Mouse (Mus musculus) heart, adult 18-20 months (tissue): ENCODE data around the gene Etv5. TPM values are rescaled to one million over a fixed set of nuclear protein-coding genes. Genes with fewer than 3 reads are reported as not detected.
A peak's percentile ranks its signal among the peaks of the same experiment; 100 is the strongest.

ENCODE experiments used
- DNase-seq, 2 experiments: peaks; one replicate each; pipeline ENCODE4 v3.0.0; 2021 to 2022; ENCODE audit warnings: mixed read lengths in 1 of 2
- total RNA-seq, 2 experiments: library from RNA; stranded (reverse); gene quantifications; 2 replicates each; pipeline ENCODE4 v1.2.3; 2021

The Etv5 gene
- total RNA-seq, 2 experiments from 2014 or later, result 6.9 to 7.5 TPM

DNA sequence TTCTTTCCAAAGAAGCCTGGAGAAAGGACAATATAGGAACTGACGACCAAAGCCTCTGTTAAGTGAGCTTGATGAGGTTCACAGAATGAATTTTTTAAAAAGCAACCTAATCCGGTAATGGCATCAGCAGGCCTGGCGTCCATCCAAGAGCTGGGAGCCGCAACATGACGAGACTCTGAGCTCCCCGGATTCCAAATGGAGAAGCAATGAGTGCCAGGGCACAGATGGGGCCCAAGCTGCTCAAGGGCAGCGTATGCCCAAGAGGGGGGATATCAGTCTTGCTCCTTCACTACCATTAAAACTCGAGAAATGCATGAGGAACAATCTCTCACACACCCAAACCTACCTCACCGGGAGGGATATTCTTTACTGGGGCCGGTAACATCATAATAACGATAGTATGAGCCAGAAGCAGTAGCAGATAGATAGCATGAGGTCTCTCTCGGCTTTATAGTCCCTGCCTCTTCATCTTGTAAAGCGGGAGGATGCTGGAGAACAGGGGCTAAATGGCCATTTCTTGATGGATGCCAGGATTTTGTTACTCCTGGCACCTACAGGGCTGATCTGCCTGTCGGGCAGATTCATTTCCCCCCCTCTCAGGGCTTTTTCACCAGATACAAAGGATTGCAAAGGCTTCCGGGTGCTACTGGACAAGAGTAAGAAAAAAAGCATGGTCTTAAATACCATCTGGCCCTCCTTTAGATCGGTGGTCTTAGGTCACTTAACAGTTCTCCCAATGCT, 9.1 kb downstream of the Etv5 start:
- no peak for DNase-seq

DNA sequence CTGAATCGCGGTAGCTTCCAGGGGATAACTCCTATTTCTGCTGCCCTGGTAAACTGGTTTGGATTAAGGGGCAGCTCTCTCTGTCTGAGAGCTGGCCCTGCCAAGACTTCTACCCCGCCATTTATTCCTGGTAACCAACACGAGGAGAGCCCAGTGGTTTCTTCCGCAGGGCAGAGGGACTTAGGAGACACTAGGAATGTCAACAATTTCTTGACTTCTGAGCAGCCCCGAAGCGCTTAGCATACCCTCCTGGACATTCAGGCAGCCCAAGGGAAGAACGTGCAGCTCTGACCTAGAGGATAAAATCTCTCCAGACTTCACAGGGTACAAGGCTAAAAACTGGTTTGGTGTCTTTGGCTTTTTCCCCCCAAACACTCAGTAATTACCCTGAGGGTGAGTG, 10.1 kb downstream of the Etv5 start:
- no peak for DNase-seq

DNA sequence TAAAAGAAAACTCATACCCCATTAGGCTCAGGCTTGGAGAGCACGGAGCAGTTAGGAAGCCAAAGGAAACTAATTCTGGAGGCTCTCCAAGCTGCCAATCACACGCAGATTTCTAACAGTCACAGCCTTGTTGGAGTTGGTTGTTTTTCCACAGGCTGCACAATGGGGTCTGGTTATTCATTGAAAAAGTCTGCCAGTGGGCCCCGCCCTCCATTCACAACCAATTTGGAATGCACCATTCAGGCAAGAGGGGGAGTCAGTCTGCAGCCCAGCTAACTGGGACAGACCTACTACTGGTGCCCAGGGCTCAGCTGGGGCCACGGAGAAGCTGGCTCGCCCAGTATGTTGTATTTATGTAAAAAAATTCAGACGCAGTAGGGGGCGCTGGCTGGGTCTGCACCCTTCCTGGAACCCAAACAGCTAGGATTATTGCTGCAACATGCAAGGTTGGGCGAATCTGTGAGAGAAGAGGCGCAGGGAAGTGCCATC, 10.6 kb downstream of the Etv5 start:
- DNase-seq, result peak; percentile 84

DNA sequence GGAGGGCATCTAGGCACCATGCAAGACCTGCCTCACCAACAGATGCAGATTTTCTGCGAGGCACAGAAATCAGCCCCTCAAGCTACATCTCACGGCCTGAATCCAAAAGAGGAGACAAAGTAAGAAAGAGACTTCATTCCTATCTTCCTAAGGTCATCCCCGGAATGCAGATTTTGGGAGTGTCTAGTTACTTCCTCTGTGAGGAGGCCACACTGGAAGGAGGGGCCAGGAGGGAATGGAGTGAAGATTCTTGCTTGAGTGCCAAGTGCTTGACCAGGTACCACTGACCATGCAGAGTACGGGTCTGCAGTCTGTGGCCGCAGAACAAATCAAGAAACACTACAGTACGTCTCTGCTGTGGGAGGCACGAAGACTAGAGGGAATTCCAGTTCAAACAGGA, 12.7 kb downstream of the Etv5 start:
- no peak for DNase-seq

DNA sequence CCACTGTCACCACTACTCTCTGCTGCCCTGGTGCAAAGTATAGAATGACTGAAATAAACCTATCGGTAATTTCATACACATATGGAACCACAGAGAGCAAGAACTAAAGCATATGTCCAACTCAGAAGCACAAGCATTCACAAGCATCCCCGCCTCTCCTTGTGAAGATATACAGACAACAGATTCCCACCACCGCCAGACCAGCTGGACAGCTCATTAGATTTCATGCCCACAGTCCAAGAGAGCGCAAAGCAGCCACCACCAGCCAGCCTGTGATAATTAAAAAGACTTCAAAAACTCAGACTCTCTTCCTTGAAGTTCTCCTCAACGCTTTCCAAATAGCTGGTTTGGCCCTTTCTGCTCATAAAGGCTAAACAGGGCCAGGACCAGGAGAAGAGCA, 17.3 kb downstream of the Etv5 start:
- no peak for DNase-seq

DNA sequence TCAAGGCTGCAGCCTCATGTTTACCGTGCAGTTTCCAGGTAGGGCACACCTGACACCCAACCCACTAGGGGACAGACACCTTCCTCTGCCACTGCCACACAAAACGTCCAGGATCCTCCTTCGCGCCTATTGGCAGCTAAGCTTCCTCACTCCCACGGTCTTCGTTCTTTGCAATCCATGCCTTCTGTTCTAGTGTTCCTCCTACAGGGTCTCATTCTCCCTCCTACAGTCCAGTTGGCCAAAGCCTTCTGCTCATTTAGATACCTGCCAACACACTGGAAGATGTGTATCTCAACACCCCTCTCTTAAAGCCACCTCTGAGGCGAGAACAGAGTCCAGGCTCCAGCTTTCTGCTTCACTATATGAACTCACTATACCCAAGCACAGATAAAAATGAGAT, 21.6 kb downstream of the Etv5 start:
- DNase-seq, result no peak

DNA sequence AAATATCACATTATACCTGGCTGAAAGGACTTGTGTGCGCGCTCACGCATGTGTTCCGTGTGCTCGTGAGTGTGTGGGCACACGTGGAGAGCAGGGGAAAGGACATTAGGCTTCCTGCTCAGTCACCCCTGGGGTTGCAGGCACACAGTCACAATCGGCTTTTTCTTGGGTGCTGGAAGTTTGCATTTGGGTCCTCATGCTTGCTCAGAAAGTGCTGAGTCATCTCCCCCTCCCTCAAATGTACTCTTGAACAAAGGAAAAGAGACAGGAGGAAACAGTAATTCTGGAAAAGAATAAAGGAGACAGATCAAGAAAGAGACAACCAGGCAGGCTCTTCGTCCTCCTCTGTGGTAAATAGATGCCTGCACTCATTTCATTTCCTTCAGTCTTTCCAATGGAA, 22.5 kb downstream of the Etv5 start:
- DNase-seq, result no peak

DNA sequence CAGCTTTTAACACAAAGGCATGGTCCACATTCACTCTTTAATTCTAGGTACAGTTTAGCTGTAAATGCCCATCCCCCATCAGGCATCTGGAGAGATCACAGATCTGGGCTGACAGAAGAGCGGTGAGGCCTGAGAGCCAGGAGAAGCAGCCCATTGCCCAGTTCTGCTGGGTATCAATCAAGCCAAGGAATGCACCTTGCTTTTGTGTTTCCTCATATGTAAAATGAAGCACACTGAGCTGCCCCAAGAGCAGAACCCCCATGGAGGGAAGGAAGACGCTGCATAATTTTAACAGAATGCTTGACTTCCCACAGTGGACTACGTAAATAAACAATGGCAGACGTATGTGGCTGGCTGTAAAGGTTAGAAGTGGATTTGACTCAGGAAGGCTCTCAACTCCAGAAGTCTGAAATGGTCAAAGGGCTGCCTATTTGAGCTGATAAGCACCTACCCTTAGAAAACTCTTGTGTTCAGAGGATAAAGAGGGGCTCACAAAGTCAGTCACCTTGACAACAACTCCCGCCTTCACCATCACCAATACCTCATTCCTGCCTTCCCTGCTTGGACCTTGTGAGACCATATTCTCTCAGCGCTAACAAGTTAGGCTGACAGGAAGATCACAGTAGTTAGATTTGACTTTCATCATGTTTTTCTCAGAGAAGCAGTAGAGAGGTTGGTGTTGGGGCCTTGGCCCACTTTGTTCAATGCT, 23.2 kb downstream of the Etv5 start:
- DNase-seq, result no peak

DNA sequence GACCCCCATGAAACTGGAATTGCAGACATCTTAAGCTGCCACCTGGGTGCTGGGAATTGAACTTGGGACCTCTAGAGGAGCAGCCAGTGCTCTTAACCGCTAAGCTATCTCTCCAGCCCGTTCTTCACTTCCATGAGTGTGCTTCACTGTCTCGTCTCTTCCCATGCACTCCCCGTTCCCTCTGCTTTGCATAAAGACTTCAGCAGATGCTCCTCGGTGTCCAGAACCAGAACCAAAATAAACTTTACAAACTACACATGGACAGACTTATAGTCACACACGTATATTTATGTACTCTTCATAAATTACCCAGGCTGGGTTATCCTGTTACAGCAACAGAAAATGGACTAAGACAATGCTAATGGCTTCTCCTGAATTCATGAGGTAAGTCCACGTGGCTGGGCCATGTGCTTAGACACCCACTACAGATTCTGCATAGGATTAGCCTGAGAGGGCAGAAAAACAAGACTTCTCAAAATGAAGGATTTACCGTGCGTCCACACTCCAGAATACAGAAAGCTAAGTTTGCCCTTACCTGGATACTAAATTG, 25.2 kb downstream of the Etv5 start:
- no peak for DNase-seq

DNA sequence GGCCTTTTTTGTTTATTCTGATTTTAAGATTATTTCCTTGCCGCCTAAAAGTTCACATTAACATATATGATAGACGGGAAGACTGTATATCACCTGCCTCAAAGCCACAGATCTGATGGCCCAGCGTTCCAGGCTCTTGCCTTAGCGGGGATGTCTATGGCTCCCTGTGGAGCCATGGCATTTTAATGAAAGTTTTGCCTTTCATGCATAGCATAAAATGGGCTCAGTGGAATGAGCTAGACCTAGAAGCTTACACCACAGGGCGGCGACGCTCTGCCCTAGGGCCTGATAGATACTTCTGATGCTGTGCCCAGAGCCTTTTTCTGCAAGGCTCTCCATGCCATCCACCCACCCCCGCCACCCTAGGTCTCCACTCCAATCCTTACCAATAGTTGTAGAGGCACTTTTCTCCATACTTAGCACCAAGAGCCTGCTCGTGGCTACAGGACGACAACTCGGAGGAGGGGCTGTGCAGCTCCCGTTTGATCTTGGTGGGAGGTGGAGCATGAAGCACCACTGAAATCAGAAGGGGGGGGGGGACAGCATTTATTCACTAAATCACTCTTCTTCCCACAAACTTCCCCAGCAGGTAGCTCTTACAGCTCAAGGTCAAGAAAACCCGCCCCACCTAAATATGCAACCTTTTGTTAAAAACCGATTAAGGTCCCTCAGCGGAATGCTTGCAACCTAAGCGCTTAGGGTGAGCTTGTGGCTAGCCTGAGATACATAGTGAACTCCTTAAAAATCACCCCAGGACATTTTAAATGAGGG, 26.9 kb downstream of the Etv5 start:
- DNase-seq, result no peak

DNA sequence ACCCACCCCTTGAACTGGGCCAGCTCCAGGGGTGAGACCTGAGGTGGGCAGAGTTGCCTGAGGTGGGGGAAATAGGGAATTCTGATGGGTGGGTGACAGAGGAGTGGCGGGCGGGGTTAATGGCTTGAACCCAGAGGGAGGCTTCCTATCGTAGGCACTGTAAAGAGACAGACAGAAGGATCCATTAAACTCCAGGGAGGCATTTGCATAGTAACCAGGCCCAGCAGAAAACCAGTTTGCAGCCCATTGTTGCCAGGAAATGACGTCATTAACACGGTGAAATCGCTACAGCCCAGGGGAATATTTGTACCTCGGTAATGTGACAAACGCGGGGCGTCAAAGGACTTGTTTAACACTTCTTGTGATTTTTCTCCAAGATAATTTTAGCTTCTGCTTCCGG, 27.8 kb downstream of the Etv5 start:
- no peak for DNase-seq

DNA sequence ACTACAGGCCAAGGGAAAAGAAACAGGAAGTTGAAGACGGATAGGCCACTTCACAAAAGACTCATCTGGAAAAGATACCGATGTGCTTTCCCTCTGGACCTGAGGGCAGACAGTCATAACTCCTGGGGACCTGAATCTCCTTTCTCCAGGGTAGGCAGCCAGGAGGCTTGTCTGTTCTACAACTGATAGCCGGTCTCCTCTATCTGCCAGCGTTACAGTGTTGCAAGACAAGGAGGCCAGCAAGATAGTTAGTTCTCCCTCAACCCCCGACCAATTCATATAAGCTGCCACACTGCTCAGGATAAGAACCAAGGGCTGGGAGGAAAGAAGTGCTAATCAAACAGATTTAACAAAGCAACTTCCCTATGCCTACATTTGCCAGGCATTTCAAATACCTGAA, 29.5 kb downstream of the Etv5 start:
- DNase-seq, result no peak

DNA sequence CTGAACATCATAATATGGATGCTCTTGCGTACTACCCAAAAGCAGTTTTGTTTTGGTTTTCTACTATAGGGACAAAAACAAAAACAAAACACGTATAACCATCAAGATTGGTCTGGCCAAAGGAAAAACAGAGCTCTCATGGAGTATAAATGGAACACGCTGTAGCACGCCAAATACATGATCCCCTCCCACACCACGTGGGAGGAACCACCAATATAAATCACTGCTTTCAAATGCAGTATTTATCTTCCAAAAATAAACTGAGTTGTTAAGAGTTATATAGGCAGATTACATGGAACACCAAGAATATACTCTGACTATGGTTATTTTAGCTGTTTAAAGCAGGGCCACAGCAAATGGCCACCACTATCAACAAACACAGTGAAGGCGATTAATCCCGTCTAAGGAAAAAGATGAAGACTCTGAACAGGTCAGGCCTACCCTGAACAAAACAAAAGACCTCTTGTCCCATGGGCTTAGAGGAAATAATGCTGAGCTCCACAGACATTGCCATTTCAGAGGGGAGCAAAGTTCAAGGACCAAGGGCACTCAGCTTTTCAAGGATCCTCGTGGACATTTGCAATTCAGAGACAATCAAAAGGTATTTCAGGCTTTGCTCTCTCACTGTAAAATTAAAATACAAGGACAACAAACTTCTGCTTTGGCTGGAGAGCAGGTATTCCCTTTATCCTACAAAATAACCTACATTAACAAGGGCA, 30.7 kb downstream of the Etv5 start:
- no peak for DNase-seq

DNA sequence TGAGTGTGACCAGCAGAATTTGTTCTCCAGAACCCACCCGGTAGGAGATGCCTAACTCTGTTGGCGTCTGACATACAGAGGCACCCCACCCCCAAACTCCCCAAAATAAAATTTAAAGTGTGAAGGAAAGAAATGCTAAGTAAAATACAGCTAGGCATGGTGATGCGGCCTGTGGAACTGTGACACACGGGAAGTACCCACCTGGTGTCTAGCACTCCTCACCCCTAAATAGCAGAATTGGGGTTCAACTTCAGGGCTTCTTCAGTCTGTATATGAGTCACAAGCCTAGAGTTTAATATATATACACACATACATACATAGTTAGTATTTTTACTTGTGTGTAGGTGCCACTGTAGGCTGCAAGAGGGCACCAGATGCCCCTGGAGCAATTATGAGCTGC, 32.8 kb downstream of the Etv5 start:
- DNase-seq, result no peak

DNA sequence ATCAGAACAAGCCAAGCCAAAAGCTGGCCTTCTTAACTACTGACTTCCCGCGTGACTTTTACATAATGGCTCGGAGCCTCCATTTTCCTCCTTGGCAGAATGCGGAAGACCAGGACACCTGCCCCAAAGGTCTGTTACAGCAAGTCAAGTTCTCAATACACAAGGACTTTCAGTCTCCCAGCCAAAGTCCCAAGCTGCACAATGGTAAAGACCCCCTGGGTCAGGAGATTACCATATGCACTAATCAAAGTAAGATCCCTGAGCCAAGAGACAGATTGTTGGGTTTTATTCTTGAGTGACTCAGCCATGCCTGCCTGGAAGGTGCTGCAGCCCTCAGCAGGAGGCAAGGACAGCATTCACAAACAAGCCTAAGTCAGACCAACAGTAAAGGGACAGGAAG, 33.5 kb downstream of the Etv5 start:
- DNase-seq, result no peak

DNA sequence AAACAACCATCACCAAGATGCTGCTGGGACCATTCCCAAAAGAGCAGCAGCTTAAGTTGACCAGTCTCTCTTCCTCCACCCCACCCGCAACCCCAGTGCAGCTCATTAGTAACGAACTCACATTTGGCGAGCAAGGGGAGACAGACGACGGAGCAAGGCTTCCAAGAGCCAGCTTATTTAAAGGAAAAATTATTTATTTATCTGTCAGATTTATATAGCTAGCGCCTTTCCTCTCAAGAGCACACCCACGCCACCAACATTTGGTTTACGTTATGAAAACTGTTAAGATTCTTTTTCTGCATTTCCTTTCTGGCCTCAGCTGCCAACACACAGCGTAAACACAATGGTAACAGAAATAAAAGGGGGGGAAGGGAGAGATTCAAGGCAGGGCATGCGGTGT, 34.0 kb downstream of the Etv5 start:
- peak; percentile 7 to 10 for DNase-seq

DNA sequence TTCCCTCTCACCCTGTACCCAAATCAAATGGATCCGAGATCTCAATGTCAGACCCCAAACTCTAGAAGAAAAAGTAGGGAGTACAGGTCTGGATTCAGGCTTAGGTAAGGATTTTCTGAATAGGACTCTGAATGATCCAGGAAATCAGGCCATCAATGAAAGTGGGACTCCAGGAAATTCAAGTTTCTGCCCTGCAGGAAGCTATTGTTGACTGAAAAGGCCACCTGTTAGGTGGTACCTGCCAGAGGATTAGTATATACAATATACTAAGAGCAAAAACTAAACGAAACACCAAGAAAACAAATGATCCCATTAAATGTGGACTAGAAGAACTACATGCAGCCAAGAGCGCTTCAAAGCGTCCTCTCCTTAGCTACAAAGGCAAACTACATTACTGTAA, 35.8 kb downstream of the Etv5 start:
- DNase-seq, result no peak

DNA sequence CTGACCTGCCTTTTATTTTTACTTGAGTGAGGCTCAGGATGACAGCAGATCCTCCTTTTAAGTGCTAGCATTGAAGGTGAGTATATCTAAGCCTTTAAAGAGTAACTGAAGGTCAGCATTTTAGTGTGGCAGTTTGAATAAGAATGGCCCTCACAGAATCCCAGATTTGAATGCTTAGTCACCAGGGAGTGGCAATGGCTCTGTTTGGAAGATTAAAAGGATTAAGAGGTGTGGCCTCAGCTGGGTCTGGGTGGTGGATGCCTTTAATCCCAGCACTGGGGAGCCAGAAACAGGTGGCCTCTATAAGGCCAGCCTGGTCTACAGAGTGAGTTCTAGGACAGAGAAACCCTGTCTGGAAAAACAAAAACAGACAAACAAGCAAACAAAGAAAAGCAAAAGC, 36.9 kb downstream of the Etv5 start:
- DNase-seq, result no peak

DNA sequence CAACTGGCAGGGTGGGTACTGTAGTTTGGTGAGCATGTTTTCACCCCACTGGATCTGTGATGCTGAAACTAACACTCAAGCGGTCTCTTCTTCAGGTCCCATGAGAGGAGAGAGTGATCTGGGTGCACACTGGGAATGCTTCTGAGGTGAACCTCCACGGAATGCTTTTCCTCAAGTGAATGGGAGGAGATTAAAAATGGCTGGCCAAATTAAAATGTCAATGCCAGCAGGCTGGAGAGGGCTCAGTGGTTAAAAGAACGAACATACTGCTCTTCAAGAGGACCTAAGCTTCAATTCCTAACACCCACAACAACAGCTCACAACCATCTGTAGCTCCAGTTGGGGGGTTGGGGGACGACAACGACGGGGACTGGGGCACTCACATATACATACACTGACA, 39.3 kb downstream of the Etv5 start:
- no peak for DNase-seq

DNA sequence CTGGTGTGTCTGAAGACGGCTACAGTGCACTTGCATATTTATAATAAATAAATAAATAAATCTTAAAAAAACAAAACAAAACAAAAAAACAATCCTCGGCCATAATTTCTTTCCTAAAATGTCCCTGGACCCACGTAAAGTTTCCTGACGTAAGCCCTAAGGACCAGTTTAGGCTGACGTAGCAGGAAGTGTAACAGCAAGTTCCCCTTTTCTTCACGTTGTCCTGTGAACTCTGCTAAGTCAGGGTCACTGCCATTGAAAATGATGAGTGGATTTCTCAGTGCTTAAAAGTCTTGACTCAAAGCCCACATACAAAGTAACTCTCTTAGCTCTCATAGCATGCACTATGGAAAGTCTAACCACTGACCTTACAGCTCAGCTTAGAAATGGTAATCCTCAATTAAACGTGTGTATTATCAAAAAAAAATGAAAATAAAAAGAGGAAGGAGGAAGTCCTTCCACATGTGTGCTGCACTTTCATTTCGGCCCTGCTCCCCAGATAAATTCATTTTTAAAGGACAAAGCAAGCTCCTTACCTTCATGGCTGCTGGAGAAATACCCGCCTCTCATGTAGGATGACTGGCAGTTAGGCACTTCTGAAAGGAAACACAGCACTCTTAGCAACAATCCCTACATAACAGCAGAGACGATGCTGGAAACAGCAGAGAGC, 40.6 kb downstream of the Etv5 start:
- DNase-seq, result peak in 1 of 2 experiments; percentile 25

DNA sequence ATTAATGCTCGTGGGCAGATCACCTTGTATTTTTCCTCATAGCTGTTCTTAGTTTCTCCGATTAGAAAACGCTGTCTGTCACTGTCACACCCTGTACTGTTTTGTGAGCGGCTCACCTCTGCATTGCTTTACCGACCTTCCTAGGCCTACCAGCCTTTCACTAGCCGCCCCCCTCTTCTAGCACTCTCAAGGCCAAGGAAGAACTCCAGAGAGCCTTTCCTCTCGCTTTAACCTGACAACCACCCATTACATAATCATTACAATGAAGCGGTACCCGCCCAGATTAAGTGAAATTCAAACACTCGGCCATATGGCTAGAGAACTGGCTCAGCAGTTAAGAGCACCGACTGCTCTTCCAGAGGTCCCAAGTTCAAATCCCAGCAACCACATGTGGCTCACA, 41.2 kb downstream of the Etv5 start:
- no peak for DNase-seq

DNA sequence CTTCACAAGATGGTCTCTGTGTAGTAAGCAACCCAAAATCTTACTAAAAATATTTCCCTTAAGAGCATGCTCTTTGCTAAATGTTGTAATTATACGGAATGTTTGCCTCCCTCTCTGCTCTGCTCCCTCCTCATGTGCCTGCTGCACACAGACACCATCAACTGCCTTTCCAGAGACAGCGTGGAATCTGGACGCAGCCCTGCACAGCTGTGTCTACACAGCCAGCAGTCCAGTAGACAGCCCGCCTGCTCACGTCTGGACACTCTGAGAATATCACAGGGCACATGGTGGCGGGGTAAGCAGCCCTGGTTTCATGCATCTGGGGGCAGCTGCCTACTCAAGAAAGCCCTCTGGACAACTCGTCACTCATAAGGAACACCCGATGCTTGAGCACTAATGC, 43.1 kb downstream of the Etv5 start:
- DNase-seq, result no peak
